Mouse (Mus musculus): ENCODE results near the gene Tyw5. TPM values are rescaled to one million over a fixed set of nuclear protein-coding genes. Genes with fewer than 3 reads are reported as not detected.

The Tyw5 gene
- polyA plus RNA-seq, 1 experiment = 12.0 TPM

GRCm38 (mm10) chr1:57351941-57352340 lies 55.0 kb downstream of the Tyw5 start:
- TF ChIP-seq POLR2A (IDR thresholded peaks at IDR 0.05; ENCODE audit: borderline replicate concordance, low read depth, low read length) (no peak), CTCF (IDR thresholded peaks at IDR 0.05; ENCODE audit: low read depth, low read length) (no peak)
- no peak overlapping the region for H3K4me3 ChIP-seq (ENCODE audit: insufficient read depth, low read length)

GRCm38 (mm10) chr1:57347487-57347886 lies 59.4 kb downstream of the Tyw5 start:
- Histone ChIP-seq H3K4me3 (ENCODE audit: insufficient read depth, low read length) (no peak overlapping the region), H3K27ac (ENCODE audit: insufficient read depth, low read depth, low read length) (no peak overlapping the region), H3K4me1 (ENCODE audit: control insufficient read depth, insufficient read depth, low read length) (no peaks in the 10 kb centered on the region)
- TF ChIP-seq CTCF (IDR thresholded peaks at IDR 0.05; ENCODE audit: low read depth, low read length) = no peak
- TF ChIP-seq POLR2A (IDR thresholded peaks at IDR 0.05; ENCODE audit: borderline replicate concordance, low read depth, low read length) = no peak

More at GRCm38 (mm10) chr1:57351941-57352340, 55.0 kb downstream of the Tyw5 start:
- no peak overlapping the region for H3K27ac ChIP-seq (ENCODE audit: insufficient read depth, low read depth, low read length)
- H3K4me1 ChIP-seq (ENCODE audit: control insufficient read depth, insufficient read depth, low read length) = no peaks in the 10 kb centered on the region

GRCm38 (mm10) chr1:57341197-57341596 lies 65.7 kb downstream of the Tyw5 start:
- no peak overlapping the region for H3K4me3 ChIP-seq (ENCODE audit: insufficient read depth, low read length)
- H3K27ac ChIP-seq (ENCODE audit: insufficient read depth, low read depth, low read length) = no peak overlapping the region
- no peak for TF ChIP-seq POLR2A (IDR thresholded peaks at IDR 0.05; ENCODE audit: borderline replicate concordance, low read depth, low read length)
- no peak for TF ChIP-seq CTCF (IDR thresholded peaks at IDR 0.05; ENCODE audit: low read depth, low read length)
- H3K4me1 ChIP-seq (ENCODE audit: control insufficient read depth, insufficient read depth, low read length) = no peaks in the 10 kb centered on the region

- Histone ChIP-seq H3K27ac (ENCODE audit: insufficient read depth, low read depth, low read length) (no peak overlapping the region), H3K4me1 (ENCODE audit: control insufficient read depth, insufficient read depth, low read length) (no peaks in the 10 kb centered on the region)
- TF ChIP-seq CTCF (IDR thresholded peaks at IDR 0.05; ENCODE audit: low read depth, low read length) = no peak
- no peak for TF ChIP-seq POLR2A (IDR thresholded peaks at IDR 0.05; ENCODE audit: borderline replicate concordance, low read depth, low read length)
These were observed 67.6 kb downstream of the Tyw5 start for GRCm38 (mm10) chr1:57339156-57339796.

More at GRCm38 (mm10) chr1:57339156-57339796, 67.6 kb downstream of the Tyw5 start:
- H3K4me3 ChIP-seq (ENCODE audit: insufficient read depth, low read length) = no peak overlapping the region

Other genes starting within 250 kb of the Tyw5 start
- gene 1700066M21Rik, start 29.5 kb downstream of the Tyw5 start, polyA plus RNA-seq (2012; ENCODE audit: insufficient read depth, insufficient read length, missing spikeins) = 8.5 and 9.5 TPM in 2 replicates
- gene Maip1, start 773 bp downstream of the Tyw5 start, polyA plus RNA-seq (2012; ENCODE audit: insufficient read depth, insufficient read length, missing spikeins) = 6.3 and 8.1 TPM in 2 replicates

All from bone marrow macrophage, adult 2 months (primary cell).